Mouse (Mus musculus): ENCODE data around the gene Slc22a7.

- no peak for TF ChIP-seq POLR2A (IDR thresholded peaks at IDR 0.05; ENCODE audit: borderline replicate concordance, extremely low read depth, low read depth, low read length)
- TF ChIP-seq CTCF (IDR thresholded peaks at IDR 0.05; ENCODE audit: insufficient read depth, low read length) = 0 out of 2 replicates have a peak, but pooled peaks have one; percentile 23
Observed at GRCm38 (mm10) chr17:46436672-46437366, 1.4 kb downstream of the Slc22a7 start.
